8 mouse cellular contexts compared by ENCODE assay signal in genomic region chr12:112619686-112620353, GRCm38 (mm10). TPM values are rescaled to one million over a fixed set of nuclear protein-coding genes. Genes with fewer than 3 reads are reported as not detected.
DNase-seq lines count a peak whose midpoint lies in the region; ATAC-seq lines count a peak whose summit lies in the region.

Gene Adssl1 (plus strand): TSS chr12:112620045.

- H3K27ac ChIP-seq in limb, embryonic 13.5 days: 0 out of 2 replicates have a peak within 1 kb of the TSS, but pooled peaks have one; percentile 10
- no peak within 1 kb of the TSS for H3K27ac ChIP-seq in midbrain, embryonic 15.5 days
- no peak within 1 kb of the TSS for H3K27ac ChIP-seq in stomach, embryonic 14.5 days (ENCODE audit: low read length)

- peak; percentile 61 to 73 for DNase-seq in lung, adult 18-20 months
- no peak for DNase-seq in lung, postnatal 25 days (ENCODE audit: low spot score)
- DNase-seq in cerebellum, postnatal 14 days: peak; percentile 52 to 56
- peak; percentile 87 for DNase-seq in gastrocnemius, postnatal 25 days

- peak within 1 kb of the TSS; percentile 57 for H3K4me3 ChIP-seq in limb, embryonic 13.5 days
- peak within 1 kb of the TSS; percentile 53 for H3K4me3 ChIP-seq in midbrain, embryonic 15.5 days
- H3K4me3 ChIP-seq in stomach, embryonic 14.5 days (ENCODE audit: low read depth, low read length): peak within 1 kb of the TSS; percentile 42

- peak; percentile 32 for ATAC-seq in inflammation-experienced regulatory T-cells, adult 6 months
- ATAC-seq in limb, embryonic 13.5 days (ENCODE audit: low FRiP score, low read depth): peak; percentile 29; the same call in 1 of the 2 replicates
- ATAC-seq in midbrain, embryonic 15.5 days (replicated peaks): peak; percentile 67
- peak; percentile 70 for ATAC-seq in stomach, embryonic 14.5 days (ENCODE audit: insufficient number of reproducible peaks, insufficient read depth, low FRiP score, low read depth)

- H3K4me2 ChIP-seq in limb, embryonic 13.5 days (replicated peaks): peak within 1 kb of the TSS; percentile 98
- peak within 1 kb of the TSS; percentile 92 for H3K4me2 ChIP-seq in midbrain, embryonic 15.5 days
- H3K4me2 ChIP-seq in stomach, embryonic 14.5 days (replicated peaks; ENCODE audit: low read depth, low read length): peak within 1 kb of the TSS; percentile 97

- no peaks in the 10 kb centered on the region for H3K36me3 ChIP-seq in limb, embryonic 13.5 days
- no peaks in the 10 kb centered on the region for H3K36me3 ChIP-seq in midbrain, embryonic 15.5 days (replicated peaks)
- no peaks in the 10 kb centered on the region for H3K36me3 ChIP-seq in stomach, embryonic 14.5 days (ENCODE audit: control insufficient read depth, insufficient read depth, low read length)

- no peaks in the 10 kb centered on the region for H3K9me3 ChIP-seq in limb, embryonic 13.5 days
- no peaks in the 10 kb centered on the region for H3K9me3 ChIP-seq in midbrain, embryonic 15.5 days
- no peaks in the 10 kb centered on the region for H3K9me3 ChIP-seq in stomach, embryonic 14.5 days (ENCODE audit: control insufficient read depth, low read depth, low read length)

- WGBS in limb, embryonic 13.5 days: under 1% methylated on average over 51 of the region's 56 CpGs
- WGBS in midbrain, embryonic 15.5 days: under 1% methylated on average over 56 of the region's 56 CpGs
- 1% methylated on average over 56 of the region's 56 CpGs for WGBS in stomach, embryonic 14.5 days

- H3K4me1 ChIP-seq in limb, embryonic 13.5 days: peaks cover 44% of the 10 kb centered on the region
- H3K4me1 ChIP-seq in midbrain, embryonic 15.5 days: peaks cover 18% of the 10 kb centered on the region
- peaks cover 4% of the 10 kb centered on the region; the same call in 1 of the 2 replicates for H3K4me1 ChIP-seq in stomach, embryonic 14.5 days (ENCODE audit: control insufficient read depth, insufficient read depth, low read length)

- H3K27me3 ChIP-seq in limb, embryonic 13.5 days: peaks cover 31% of the 10 kb centered on the region
- peaks cover 23% of the 10 kb centered on the region for H3K27me3 ChIP-seq in midbrain, embryonic 15.5 days (replicated peaks)
- peaks cover 16% of the 10 kb centered on the region; the same call in 1 of the 2 replicates for H3K27me3 ChIP-seq in stomach, embryonic 14.5 days (ENCODE audit: control insufficient read depth, insufficient read depth, low read length)

- H3K9ac ChIP-seq in limb, embryonic 13.5 days: peak within 1 kb of the TSS; percentile 74
- H3K9ac ChIP-seq in midbrain, embryonic 15.5 days: peak within 1 kb of the TSS; percentile 57
- peak within 1 kb of the TSS; percentile 37 for H3K9ac ChIP-seq in stomach, embryonic 14.5 days (replicated peaks; ENCODE audit: low read depth, low read length)

RNA-seq across cellular contexts. Expression of gene Adssl1, which starts in this region (rescaled TPM):
- 100 to 1,000 TPM; 887 to 928 TPM for total RNA-seq in gastrocnemius, postnatal 25 days (2021)
- 1 to 10 TPM in 2 of 3 experiments, under 1 TPM in 1; 0.99 to 1.9 (median 1.6) TPM for polyA plus RNA-seq in inflammation-experienced regulatory T-cells, adult 6 months (2017; shearing (Covaris generic))
- 12.8 and 14.7 TPM in 2 replicates for polyA plus RNA-seq in limb, embryonic 13.5 days (2015; fragmentation: Nextera tagmentation; extraction: Ambion mirVana)
- 3.1 and 3.6 TPM in 2 replicates for polyA plus RNA-seq in midbrain, embryonic 15.5 days (2015; fragmentation: Nextera tagmentation; extraction: Ambion mirVana)
- 2.8 and 3.1 TPM in 2 replicates for polyA plus RNA-seq in stomach, embryonic 14.5 days (2014; fragmentation: Nextera tagmentation; extraction: Ambion mirVana)
